Mouse (Mus musculus): Measurements from ENCODE around the gene Ncoa1. TPM values are rescaled to one million over a fixed set of nuclear protein-coding genes. Genes with fewer than 3 reads are reported as not detected.
A peak's percentile ranks its signal among the peaks of the same experiment; 100 is the strongest.
"Not testable (repeated sequence)": the region's sequence is repeated elsewhere in the genome, so short reads cannot be mapped to it uniquely, and the experiment has no call there.

Ncoa1 gene
- polyA plus RNA-seq, 1 experiment from 2014 or later: 2.3 TPM

GRCm38 (mm10) chr12:4252742-4253655, 224.0 kb downstream of the Ncoa1 start:
- Histone ChIP-seq H3K9me3 (replicated peaks) (no peaks in the 10 kb centered on the region), H3K36me3 (peaks cover 14% of the 10 kb centered on the region; the same call in 1 of the 2 replicates), H3K27ac (replicated peaks) (no peak overlapping the region), H3K4me1 (peaks cover 9% of the 10 kb centered on the region), H3K4me3 (no peak overlapping the region), H3K27me3 (ENCODE audit: low read depth, poor library complexity, severe bottlenecking) (no peaks in the 10 kb centered on the region)
- no peak for DNase-seq (ENCODE audit: low spot score)
- 92% methylated on average over 16 of the region's 16 CpGs for WGBS

- Histone ChIP-seq H3K9me3 (replicated peaks) (no peaks in the 10 kb centered on the region), H3K36me3 (peaks cover 14% of the 10 kb centered on the region; the same call in 1 of the 2 replicates), H3K4me3 (no peak overlapping the region), H3K4me1 (peaks cover 12% of the 10 kb centered on the region), H3K27ac (replicated peaks) (no peak overlapping the region), H3K27me3 (ENCODE audit: low read depth, poor library complexity, severe bottlenecking) (no peaks in the 10 kb centered on the region)
- DNase-seq (ENCODE audit: low spot score): no peak
- 87% methylated on average over 6 of the region's 6 CpGs for WGBS
Observed at GRCm38 (mm10) chr12:4249786-4250185, 227.2 kb downstream of the Ncoa1 start.

GRCm38 (mm10) chr12:4245742-4246141, 231.2 kb downstream of the Ncoa1 start:
- no peak overlapping the region for H3K27ac ChIP-seq (replicated peaks)
- no peak overlapping the region for H3K4me3 ChIP-seq
- no peaks in the 10 kb centered on the region for H3K27me3 ChIP-seq (ENCODE audit: low read depth, poor library complexity, severe bottlenecking)
- no peaks in the 10 kb centered on the region for H3K36me3 ChIP-seq
- peaks cover 12% of the 10 kb centered on the region for H3K4me1 ChIP-seq
- DNase-seq (ENCODE audit: low spot score): no peak
- 86% methylated on average over 10 of the region's 10 CpGs for WGBS
- no peaks in the 10 kb centered on the region for H3K9me3 ChIP-seq (replicated peaks)

GRCm38 (mm10) chr12:4243805-4244204, 233.2 kb downstream of the Ncoa1 start:
- H3K4me3 ChIP-seq: no peak overlapping the region
- no peak overlapping the region for H3K27ac ChIP-seq (replicated peaks)
- no peaks in the 10 kb centered on the region for H3K9me3 ChIP-seq (replicated peaks)
- peaks cover 13% of the 10 kb centered on the region for H3K4me1 ChIP-seq
- H3K27me3 ChIP-seq (ENCODE audit: low read depth, poor library complexity, severe bottlenecking): no peaks in the 10 kb centered on the region
- WGBS: 81% methylated on average over 2 of the region's 2 CpGs
- 0 out of 2 replicates have a peak, but pooled peaks cover 3% of the 10 kb centered on the region for H3K36me3 ChIP-seq
- DNase-seq (ENCODE audit: low spot score): no peak

- DNase-seq (ENCODE audit: low spot score); H3K27ac ChIP-seq (replicated peaks); H3K27me3 ChIP-seq (ENCODE audit: low read depth, poor library complexity, severe bottlenecking); H3K9me3 ChIP-seq (replicated peaks); H3K4me3 ChIP-seq; H3K4me1 ChIP-seq: not testable (repeated sequence)
- peaks cover 21% of the 10 kb centered on the region for H3K36me3 ChIP-seq
- WGBS: 80% methylated on average over 8 of the region's 8 CpGs
Observed at GRCm38 (mm10) chr12:4240281-4240680, 236.7 kb downstream of the Ncoa1 start.

GRCm38 (mm10) chr12:4237481-4237880, 239.5 kb downstream of the Ncoa1 start:
- no peak overlapping the region for H3K4me3 ChIP-seq
- peaks cover 13% of the 10 kb centered on the region for H3K4me1 ChIP-seq
- no peak overlapping the region for H3K27ac ChIP-seq (replicated peaks)
- peaks cover 21% of the 10 kb centered on the region for H3K36me3 ChIP-seq
- no peak for DNase-seq (ENCODE audit: low spot score)
- 93% methylated on average over 15 of the region's 15 CpGs for WGBS
- no peaks in the 10 kb centered on the region for H3K27me3 ChIP-seq (ENCODE audit: low read depth, poor library complexity, severe bottlenecking)
- H3K9me3 ChIP-seq (replicated peaks): no peaks in the 10 kb centered on the region

GRCm38 (mm10) chr12:4233572-4234508, 243.1 kb downstream of the Ncoa1 start, which contains the start of the genes Ptrhd1 and Cenpo:
Ptrhd1 (plus strand) TSS chr12:4234027.
Cenpo (minus strand) TSS chr12:4234294.
- Histone ChIP-seq H3K27ac (replicated peaks) (peak within 1 kb of the TSS; percentile 97), H3K27me3 (ENCODE audit: low read depth, poor library complexity, severe bottlenecking) (no peaks in the 10 kb centered on the region), H3K9me3 (replicated peaks) (no peaks in the 10 kb centered on the region), H3K4me3 (peak within 1 kb of the TSS; percentile 74), H3K4me1 (peaks cover 16% of the 10 kb centered on the region), H3K36me3 (peaks cover 47% of the 10 kb centered on the region)
- peak; percentile 97 for DNase-seq (ENCODE audit: low spot score)
- under 1% methylated on average over 50 of the region's 50 CpGs for WGBS

- 63% methylated on average over 4 of the region's 4 CpGs for WGBS
- peaks cover 50% of the 10 kb centered on the region for H3K36me3 ChIP-seq
- peak overlapping the region; percentile 74 for H3K4me3 ChIP-seq
- H3K27me3 ChIP-seq (ENCODE audit: low read depth, poor library complexity, severe bottlenecking): no peaks in the 10 kb centered on the region
- no peaks in the 10 kb centered on the region for H3K9me3 ChIP-seq (replicated peaks)
- no peak for DNase-seq (ENCODE audit: low spot score)
- H3K27ac ChIP-seq (replicated peaks): no peak overlapping the region
- H3K4me1 ChIP-seq: peaks cover 16% of the 10 kb centered on the region
Observed at GRCm38 (mm10) chr12:4232777-4233176, 244.2 kb downstream of the Ncoa1 start.

- 95% methylated on average over 7 of the region's 7 CpGs for WGBS
Observed at GRCm38 (mm10) chr12:4230156-4230555, 246.8 kb downstream of the Ncoa1 start.

GRCm38 (mm10) chr12:4212908-4213307, 264.1 kb downstream of the Ncoa1 start:
- Histone ChIP-seq H3K36me3 (peaks cover 98% of the 10 kb centered on the region), H3K27ac (replicated peaks) (0 out of 2 replicates have a peak overlapping the region, but pooled peaks have one; percentile 30), H3K4me1 (0 out of 2 replicates have a peak, but pooled peaks cover 2% of the 10 kb centered on the region), H3K4me3 (no peak overlapping the region), H3K27me3 (ENCODE audit: low read depth, poor library complexity, severe bottlenecking) (no peaks in the 10 kb centered on the region), H3K9me3 (replicated peaks) (no peaks in the 10 kb centered on the region)
- no peak for DNase-seq (ENCODE audit: low spot score)
- 68% methylated on average over 8 of the region's 8 CpGs for WGBS

More at GRCm38 (mm10) chr12:4230156-4230555, 246.8 kb downstream of the Ncoa1 start:
- H3K27me3 ChIP-seq (ENCODE audit: low read depth, poor library complexity, severe bottlenecking): no peaks in the 10 kb centered on the region
- no peaks in the 10 kb centered on the region for H3K9me3 ChIP-seq (replicated peaks)
- H3K4me3 ChIP-seq: no peak overlapping the region
- no peak overlapping the region for H3K27ac ChIP-seq (replicated peaks)
- peaks cover 16% of the 10 kb centered on the region for H3K4me1 ChIP-seq
- no peak for DNase-seq (ENCODE audit: low spot score)
- H3K36me3 ChIP-seq: peaks cover 65% of the 10 kb centered on the region

GRCm38 (mm10) chr12:4211174-4211573, 265.8 kb downstream of the Ncoa1 start:
- 94% methylated on average over 9 of the region's 9 CpGs for WGBS

GRCm38 (mm10) chr12:4209196-4209595, 267.8 kb downstream of the Ncoa1 start:
- Histone ChIP-seq H3K36me3 (peaks cover 86% of the 10 kb centered on the region), H3K27me3 (ENCODE audit: low read depth, poor library complexity, severe bottlenecking) (no peaks in the 10 kb centered on the region), H3K4me1 (0 out of 2 replicates have a peak, but pooled peaks cover 2% of the 10 kb centered on the region), H3K27ac (replicated peaks) (no peak overlapping the region), H3K4me3 (no peak overlapping the region), H3K9me3 (replicated peaks) (no peaks in the 10 kb centered on the region)
- no peak for DNase-seq (ENCODE audit: low spot score)
- 96% methylated on average over 9 of the region's 9 CpGs for WGBS

More at GRCm38 (mm10) chr12:4211174-4211573, 265.8 kb downstream of the Ncoa1 start:
- no peak for DNase-seq (ENCODE audit: low spot score)
- Histone ChIP-seq H3K27me3 (ENCODE audit: low read depth, poor library complexity, severe bottlenecking) (no peaks in the 10 kb centered on the region), H3K36me3 (peaks cover 91% of the 10 kb centered on the region), H3K9me3 (replicated peaks) (no peaks in the 10 kb centered on the region), H3K4me3 (no peak overlapping the region), H3K27ac (replicated peaks) (no peak overlapping the region), H3K4me1 (0 out of 2 replicates have a peak, but pooled peaks cover 2% of the 10 kb centered on the region)
